Comparison of ENCODE assay signal across 10 mouse cellular contexts in genomic region chr4:134019641-134020351, GRCm38 (mm10). TPM values are rescaled to one million over a fixed set of nuclear protein-coding genes. Genes with fewer than 3 reads are reported as not detected.
A peak's percentile ranks its signal among the peaks of the same experiment; 100 is the strongest.
DNase-seq lines count a peak whose midpoint lies in the region; ATAC-seq lines count a peak whose summit lies in the region.
"Had no signal": no experiment of that assay in that cellular context is flagged by ENCODE, and none has a peak within 500 bp of the region (broad histone marks: within the 10 kb centered on the region; RNA-seq: fewer than 3 reads in every experiment).

No protein-coding gene starts in this region.

- H3K9ac ChIP-seq in midbrain, embryonic 12.5 days (replicated peaks) = peak overlapping the region; percentile 41; the same call in 1 of the 2 replicates

- H3K4me2 ChIP-seq in midbrain, embryonic 12.5 days (replicated peaks) = peak overlapping the region; percentile 54

- H3K36me3 ChIP-seq in hindbrain, embryonic 10.5 days = peaks cover 5% of the 10 kb centered on the region; the same call in 1 of the 2 replicates
- no peaks in the 10 kb centered on the region for H3K36me3 ChIP-seq in midbrain, embryonic 12.5 days

- peak overlapping the region; percentile 87 for H3K4me3 ChIP-seq in hindbrain, embryonic 10.5 days
- H3K4me3 ChIP-seq in midbrain, embryonic 12.5 days = peak overlapping the region; percentile 49

- no peaks in the 10 kb centered on the region for H3K9me3 ChIP-seq in hindbrain, embryonic 10.5 days
- H3K9me3 ChIP-seq in midbrain, embryonic 12.5 days = no peaks in the 10 kb centered on the region

- no peaks in the 10 kb centered on the region for H3K27me3 ChIP-seq in hindbrain, embryonic 10.5 days (ENCODE audit: insufficient read depth, poor library complexity, severe bottlenecking)
- H3K27me3 ChIP-seq in midbrain, embryonic 12.5 days = peaks cover 13% of the 10 kb centered on the region

- 3% methylated on average over 16 of the region's 16 CpGs for WGBS in hindbrain, embryonic 10.5 days
- WGBS in midbrain, embryonic 12.5 days = 1% methylated on average over 16 of the region's 16 CpGs

- H3K27ac ChIP-seq in hindbrain, embryonic 10.5 days = peak overlapping the region; percentile 94
- peak overlapping the region; percentile 90 for H3K27ac ChIP-seq in midbrain, embryonic 12.5 days (replicated peaks)
- H3K27ac ChIP-seq: macrophage had no signal

- peaks cover 59% of the 10 kb centered on the region for H3K4me1 ChIP-seq in hindbrain, embryonic 10.5 days (replicated peaks)
- H3K4me1 ChIP-seq in midbrain, embryonic 12.5 days = peaks cover 49% of the 10 kb centered on the region

- peak; percentile 59; the same call in 1 of the 2 replicates for ATAC-seq in midbrain, embryonic 12.5 days (ENCODE audit: low FRiP score, low read depth)

- DNase-seq in MN1 (ENCODE audit: low spot score) = peak; percentile 95
- peak; percentile 84 for DNase-seq in cerebellum, adult 9-10 months
- peak; percentile 90 for DNase-seq in hindbrain, embryonic 10.5 days (ENCODE audit: low spot score)
- DNase-seq in layer of hippocampus, postnatal 25 days (ENCODE audit: extremely low spot score in 1 of 2, low spot score in 1 of 2) = no peak
- no peak for DNase-seq in frontal cortex, adult 2 months (ENCODE audit: extremely low spot score in 1 of 2, low spot score in 1 of 2)
- no peak for DNase-seq in adrenal gland, postnatal 10 days
- no peak for DNase-seq in layer of hippocampus, adult 9-11 months

RNA-seq across cellular contexts. Expression of gene Lin28a, which starts 1.2 kb away (rescaled TPM):
- 13.4 and 27.5 TPM in 2 replicates for polyA plus RNA-seq in hindbrain, embryonic 10.5 days (2016; fragmentation: Nextera tagmentation; extraction: Ambion mirVana)
- 3.3 and 3.4 TPM in 2 replicates for polyA plus RNA-seq in midbrain, embryonic 12.5 days (2016; fragmentation: Nextera tagmentation; extraction: Ambion mirVana)
- not detected for total RNA-seq in layer of hippocampus, postnatal 25 days (2021)
- not detected in 2 replicates for polyA plus RNA-seq in frontal cortex, adult 2 months (2012; rRNA removed)
- total RNA-seq in adrenal gland, postnatal 10 days (2021) = under 1 TPM; 0.18 to 0.36 TPM
- total RNA-seq: MEL had no signal
- polyA plus RNA-seq: macrophage had no signal

RNA-seq across cellular contexts. Expression of gene Dhdds, which starts 19.1 kb away (rescaled TPM):
- polyA plus RNA-seq in hindbrain, embryonic 10.5 days (2016; fragmentation: Nextera tagmentation; extraction: Ambion mirVana) = 39.5 and 42.3 TPM in 2 replicates
- polyA plus RNA-seq in midbrain, embryonic 12.5 days (2016; fragmentation: Nextera tagmentation; extraction: Ambion mirVana) = 36.8 and 43.9 TPM in 2 replicates
- total RNA-seq in layer of hippocampus, postnatal 25 days (2021) = 10 to 100 TPM; 62.2 to 62.6 TPM
- 54.8 and 56.5 TPM in 2 replicates for polyA plus RNA-seq in frontal cortex, adult 2 months (2012; rRNA removed)
- 10 to 100 TPM; 30.7 to 35.8 TPM for total RNA-seq in adrenal gland, postnatal 10 days (2021)

RNA-seq across cellular contexts. Expression of gene Zfp683, which starts 33.8 kb away (rescaled TPM):
- not detected in 2 replicates for polyA plus RNA-seq in hindbrain, embryonic 10.5 days (2016; fragmentation: Nextera tagmentation; extraction: Ambion mirVana)
- not detected in 2 replicates for polyA plus RNA-seq in midbrain, embryonic 12.5 days (2016; fragmentation: Nextera tagmentation; extraction: Ambion mirVana)
- total RNA-seq in layer of hippocampus, postnatal 25 days (2021) = not detected
- polyA plus RNA-seq in frontal cortex, adult 2 months (2012; rRNA removed) = not detected in 2 replicates
- total RNA-seq in adrenal gland, postnatal 10 days (2021) = under 1 TPM in 1 of 2 experiments, not detected in 1; 0.24 TPM
- total RNA-seq: MEL had no signal
- polyA plus RNA-seq: macrophage had no signal

RNA-seq across cellular contexts. Expression of gene Crybg2, which starts 40.8 kb away (rescaled TPM):
- 1.6 and 2.9 TPM in 2 replicates for polyA plus RNA-seq in hindbrain, embryonic 10.5 days (2016; fragmentation: Nextera tagmentation; extraction: Ambion mirVana)
- 1.2 and 1.7 TPM in 2 replicates for polyA plus RNA-seq in midbrain, embryonic 12.5 days (2016; fragmentation: Nextera tagmentation; extraction: Ambion mirVana)
- 1 to 10 TPM; 1.2 to 1.6 TPM for total RNA-seq in layer of hippocampus, postnatal 25 days (2021)
- polyA plus RNA-seq in frontal cortex, adult 2 months (2012; rRNA removed) = 2.6 TPM in 2 replicates
- under 1 TPM; 0.82 to 0.96 TPM for total RNA-seq in adrenal gland, postnatal 10 days (2021)
- polyA plus RNA-seq: macrophage had no signal

RNA-seq across cellular contexts. Expression of gene Hmgn2, which starts 51.3 kb away (rescaled TPM):
- 3,014 and 3,091 TPM in 2 replicates for polyA plus RNA-seq in hindbrain, embryonic 10.5 days (2016; fragmentation: Nextera tagmentation; extraction: Ambion mirVana)
- polyA plus RNA-seq in midbrain, embryonic 12.5 days (2016; fragmentation: Nextera tagmentation; extraction: Ambion mirVana) = 3,003 and 3,059 TPM in 2 replicates
- 100 to 1,000 TPM; 133 to 138 TPM for total RNA-seq in layer of hippocampus, postnatal 25 days (2021)
- 204 and 207 TPM in 2 replicates for polyA plus RNA-seq in frontal cortex, adult 2 months (2012; rRNA removed)
- 100 to 1,000 TPM; 273 to 322 TPM for total RNA-seq in adrenal gland, postnatal 10 days (2021)

Comparison
In these comparisons a context has a peak if more than half of its experiments do, and no peak if none do; other contexts are left out.
1. DNase-seq: peak in MN1 (single experiment), cerebellum, adult 9-10 months (single experiment) and hindbrain, embryonic 10.5 days (single experiment); none in layer of hippocampus, postnatal 25 days (0 of 2), frontal cortex, adult 2 months (0 of 2), adrenal gland, postnatal 10 days (single experiment) and layer of hippocampus, adult 9-11 months (single experiment).